Mouse (Mus musculus) kidney, adult 18-20 months (tissue): ENCODE measurements around the gene Bckdhb.
"Not testable (repeated sequence)": the region's sequence is repeated elsewhere in the genome, so short reads cannot be mapped to it uniquely, and the experiment has no call there.

Experiments
- DNase-seq: peaks from one replicate; pipeline ENCODE4 v3.0.0; 2021

Bckdhb gene

GRCm38 (mm10) chr9:83964376-83964775 is 39.4 kb downstream of the Bckdhb start:
- DNase-seq, result no peak

GRCm38 (mm10) chr9:83967439-83968050 is 42.6 kb downstream of the Bckdhb start:
- DNase-seq, result no peak

GRCm38 (mm10) chr9:83969326-83969725 is 44.4 kb downstream of the Bckdhb start:
- DNase-seq, result no peak

GRCm38 (mm10) chr9:83973467-83973866 is 48.5 kb downstream of the Bckdhb start:
- no peak for DNase-seq

DNA sequence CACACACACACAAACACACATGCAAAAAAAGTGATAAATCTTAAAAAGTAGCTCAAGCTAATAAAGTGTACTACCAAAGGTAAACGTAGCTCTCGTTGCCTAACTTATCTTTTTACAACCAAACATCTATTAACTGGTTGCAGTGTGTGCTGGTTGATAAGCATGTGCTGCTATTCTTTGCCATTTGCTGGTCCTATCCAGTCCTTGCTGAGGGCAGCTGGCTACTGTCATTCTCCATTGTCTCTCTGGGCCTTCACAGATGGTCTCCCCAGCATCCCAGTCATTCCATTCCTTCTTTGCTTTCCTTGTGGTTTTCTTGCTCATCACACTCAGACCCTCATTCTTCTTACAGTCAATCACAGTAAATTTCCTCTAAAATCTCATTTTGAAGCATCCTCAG is 50.9 kb downstream of the Bckdhb start:
- DNase-seq, result no peak

DNA sequence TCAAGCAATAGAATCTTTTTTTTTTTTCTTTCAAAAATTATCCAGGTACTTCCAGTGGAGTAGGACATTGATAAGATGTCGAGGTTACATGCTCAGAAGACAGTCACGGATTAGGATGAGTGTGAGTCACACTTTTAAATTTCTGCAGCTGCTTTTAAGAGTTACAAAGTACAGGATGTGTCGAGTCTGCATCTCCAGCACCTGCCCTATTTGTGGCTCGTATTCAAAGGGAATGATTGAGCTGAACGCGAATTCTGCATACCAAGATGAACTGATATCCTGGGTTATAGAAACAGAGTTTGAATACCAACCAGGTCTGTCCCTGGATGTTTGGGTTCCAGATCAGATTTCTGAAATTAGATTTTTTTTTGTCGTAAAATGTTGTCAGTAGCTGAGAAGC is 56.3 kb downstream of the Bckdhb start:
- DNase-seq, result no peak

DNA sequence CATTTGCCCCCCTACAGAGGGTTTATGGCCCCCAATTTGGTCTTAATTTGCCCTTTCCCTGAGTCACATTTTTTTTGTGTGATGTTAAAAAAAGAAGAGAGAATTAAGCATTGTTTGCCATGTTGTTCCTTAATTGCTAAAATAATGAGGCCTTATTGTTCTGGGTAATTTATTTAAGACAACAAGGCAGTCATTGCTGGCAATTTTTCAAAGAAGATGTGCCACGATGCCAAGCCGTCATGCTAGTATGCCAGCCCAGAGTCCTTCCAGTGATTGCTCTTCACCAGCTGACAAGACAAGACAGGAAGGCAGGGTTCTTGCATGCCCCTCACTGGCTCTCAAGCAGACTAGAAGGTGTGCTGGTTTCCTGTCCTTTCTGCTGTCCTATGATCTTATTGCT is 84.0 kb downstream of the Bckdhb start:
- no peak for DNase-seq

GRCm38 (mm10) chr9:84011146-84011545 is 86.2 kb downstream of the Bckdhb start:
- DNase-seq, result no peak

DNA sequence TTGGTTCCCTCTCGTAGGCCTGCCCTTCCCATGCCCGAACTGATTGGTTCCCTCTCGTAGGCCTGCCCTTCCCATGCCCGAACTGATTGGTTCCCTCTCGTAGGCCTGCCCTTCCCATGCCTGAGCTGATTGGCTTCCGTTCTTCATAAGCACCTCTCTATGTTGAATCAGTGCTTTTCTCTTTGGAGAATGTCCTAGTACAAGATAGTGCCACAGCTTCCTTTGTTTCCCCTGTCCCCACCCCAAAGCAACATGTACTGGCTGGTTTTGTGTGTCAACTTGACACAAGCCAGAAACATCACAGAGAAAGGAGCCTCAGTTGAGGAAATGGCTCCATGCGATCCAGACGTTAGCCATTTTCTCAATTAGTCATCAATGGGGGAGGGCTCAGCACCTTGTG is 93.2 kb downstream of the Bckdhb start:
- DNase-seq, result not testable (repeated sequence)

- no peak for DNase-seq
Measured at GRCm38 (mm10) chr9:84019627-84020026, 94.7 kb downstream of the Bckdhb start.

DNA sequence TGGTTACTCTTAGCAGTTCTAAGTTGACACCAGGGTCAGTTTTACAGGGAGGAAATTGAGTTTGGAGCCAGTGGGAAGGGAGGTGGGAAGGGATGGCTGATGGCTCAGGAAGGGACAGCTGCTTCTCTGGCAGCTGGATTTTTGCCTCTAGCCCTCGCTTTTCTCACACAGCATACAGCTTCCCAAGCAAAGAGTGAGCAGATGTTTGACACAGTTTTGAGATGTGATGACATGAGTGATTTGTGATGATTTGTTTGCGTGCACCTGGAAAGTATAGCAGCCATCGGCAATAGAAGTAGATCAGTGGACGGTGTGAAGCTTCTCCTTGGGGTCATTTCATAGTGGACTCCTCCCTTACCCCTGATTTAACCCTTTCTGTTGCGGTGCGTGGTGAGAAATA is 96.2 kb downstream of the Bckdhb start:
- DNase-seq, result no peak

- DNase-seq, result no peak
Measured at GRCm38 (mm10) chr9:84028120-84028519, 103.2 kb downstream of the Bckdhb start.

DNA sequence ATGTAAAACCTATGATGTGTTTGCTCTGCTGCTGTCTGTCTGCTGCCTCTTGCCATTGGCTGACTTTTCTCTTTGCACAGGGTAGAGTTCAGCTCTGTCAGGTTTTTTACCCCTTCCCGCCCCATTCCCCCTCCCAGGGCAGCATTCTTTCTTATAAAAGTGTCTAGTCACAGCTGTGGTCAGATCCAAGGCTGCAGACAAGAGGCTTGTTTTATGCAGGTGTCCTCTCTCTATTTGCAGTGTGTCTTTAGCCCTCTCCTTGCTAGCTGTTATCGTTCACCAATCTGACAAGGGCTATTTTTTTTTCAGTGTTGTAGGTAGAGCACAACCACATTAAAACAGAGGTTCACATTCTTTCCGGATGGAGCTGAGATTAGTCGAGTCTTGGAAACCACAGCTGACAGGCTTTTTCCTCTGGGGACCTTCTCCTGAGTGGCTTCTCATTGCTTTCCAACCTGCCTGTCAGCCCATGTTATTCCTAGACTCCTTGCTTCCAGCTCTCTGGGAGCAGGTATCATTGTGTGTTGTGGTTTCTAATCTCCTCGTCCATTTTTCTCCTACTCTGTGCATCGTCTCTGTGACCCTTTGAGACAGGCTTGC is 105.8 kb downstream of the Bckdhb start:
- no peak for DNase-seq

GRCm38 (mm10) chr9:84031406-84031805 is 106.5 kb downstream of the Bckdhb start:
- DNase-seq, result no peak

GRCm38 (mm10) chr9:84032669-84033341 is 107.9 kb downstream of the Bckdhb start:
- no peak for DNase-seq

DNA sequence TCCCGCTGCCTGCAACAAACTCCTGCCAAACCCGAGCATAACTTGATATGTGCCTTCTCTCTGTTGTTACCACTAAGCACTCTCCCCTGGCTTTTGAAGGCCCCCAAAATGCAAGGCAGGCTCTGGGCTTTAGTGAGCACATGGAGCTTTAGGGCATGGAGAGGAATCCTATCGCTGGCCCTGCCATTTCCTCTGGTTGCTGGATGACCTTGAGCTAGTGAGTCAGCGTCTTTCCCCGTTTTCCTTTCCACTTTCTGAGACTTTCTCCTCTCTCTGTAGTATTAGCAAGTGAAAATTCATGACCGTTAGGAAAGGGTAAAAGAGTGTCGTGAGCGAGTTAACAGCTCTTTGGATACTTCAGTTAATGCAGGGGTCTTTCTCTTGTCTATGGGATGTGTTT is 111.1 kb downstream of the Bckdhb start:
- no peak for DNase-seq

- DNase-seq, result no peak
Measured at GRCm38 (mm10) chr9:84037224-84037623, 112.3 kb downstream of the Bckdhb start.

DNA sequence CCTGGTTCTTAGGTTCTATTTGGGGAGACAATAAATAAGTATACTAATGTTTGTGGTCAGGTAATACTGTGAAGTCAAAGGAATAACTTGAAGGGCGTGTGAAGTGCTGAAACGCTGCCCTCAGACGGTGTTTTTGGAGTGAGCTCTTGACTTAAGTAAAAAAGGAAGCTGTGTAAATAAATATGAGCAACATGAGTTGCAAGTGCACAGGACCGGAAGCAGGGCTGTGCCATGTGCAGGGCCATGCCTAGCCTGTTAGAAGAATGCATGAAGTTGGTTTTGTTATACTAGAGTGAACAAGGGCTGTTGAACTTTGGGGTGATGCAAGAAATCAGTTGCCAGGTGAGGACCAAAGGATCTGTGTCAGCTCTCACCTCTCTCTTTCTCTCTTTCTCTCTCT is 114.0 kb downstream of the Bckdhb start:
- no peak for DNase-seq

- no peak for DNase-seq
Measured at GRCm38 (mm10) chr9:84040376-84040775, 115.4 kb downstream of the Bckdhb start.

GRCm38 (mm10) chr9:84041631-84042277 is 116.8 kb downstream of the Bckdhb start:
- no peak for DNase-seq

DNA sequence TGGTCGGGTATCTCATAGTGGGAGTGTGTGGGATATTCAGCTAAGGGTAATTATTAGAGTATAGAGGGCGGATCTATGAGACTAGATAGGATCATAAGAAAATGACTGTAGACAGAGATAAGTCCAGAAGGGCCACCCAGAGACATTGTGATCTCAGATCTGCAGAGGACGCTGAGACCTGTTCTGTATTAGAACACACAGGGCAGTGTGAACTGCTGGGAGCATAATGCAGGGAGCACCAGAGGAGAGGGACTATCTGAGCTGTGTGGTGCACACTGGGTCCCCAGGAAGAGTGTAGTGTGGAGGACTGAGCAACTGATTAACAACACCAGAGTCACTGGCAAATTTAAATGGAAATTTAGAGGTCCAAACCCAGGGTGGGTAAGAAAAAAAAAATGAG is 117.6 kb downstream of the Bckdhb start:
- no peak for DNase-seq

- no peak for DNase-seq
Measured at GRCm38 (mm10) chr9:84044136-84044535, 119.2 kb downstream of the Bckdhb start.

GRCm38 (mm10) chr9:84045632-84046031 is 120.7 kb downstream of the Bckdhb start:
- no peak for DNase-seq

DNA sequence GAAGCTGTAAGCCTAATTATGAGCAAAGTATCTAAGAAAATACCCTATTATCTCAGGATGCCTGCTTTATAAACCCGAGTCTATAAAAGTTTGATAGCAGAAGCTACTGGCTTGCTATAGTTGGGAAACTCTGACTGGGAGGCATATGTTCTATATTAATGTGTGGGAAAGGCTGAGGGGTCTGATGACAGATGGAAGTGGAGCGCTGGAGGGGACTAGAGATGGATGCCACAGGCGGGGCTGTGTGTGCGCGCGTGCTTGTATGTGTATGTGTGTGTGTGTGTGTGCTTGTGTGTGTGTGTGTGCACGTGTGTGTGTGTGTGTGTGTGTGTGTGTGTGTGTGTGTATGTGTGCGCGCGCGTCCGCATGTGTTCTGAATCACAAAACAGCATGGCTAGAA is 121.4 kb downstream of the Bckdhb start:
- DNase-seq, result no peak
